In genomic region chr5:137307071-137307912, GRCm38 (mm10) we compare ENCODE assay signal across 8 mouse cellular contexts. TPM values are rescaled to one million over a fixed set of nuclear protein-coding genes. Genes with fewer than 3 reads are reported as not detected.
DNase-seq lines count a peak whose midpoint lies in the region; ATAC-seq and TF ChIP-seq lines count a peak whose summit lies in the region.

Srrt (minus strand) TSS chr5:137307674.

- peak within 1 kb of the TSS; percentile 97 for H3K4me3 ChIP-seq in gastrocnemius, adult 2 months
- H3K4me3 ChIP-seq in hindbrain, postnatal 0 days (ENCODE audit: low read length) = peak within 1 kb of the TSS; percentile 74

- peak; percentile 93 for DNase-seq in gastrocnemius, adult 2 months
- peak; percentile 98 for DNase-seq in hindbrain, postnatal 0 days (ENCODE audit: low spot score)
- DNase-seq in left cerebral cortex, adult 9 months (ENCODE audit: low spot score in 2 of 2) = peak; percentile 86 to 93
- DNase-seq in right cerebral cortex, postnatal 14 days = peak; percentile 90
- peak; percentile 88 to 90 for DNase-seq in urinary bladder, postnatal 36 days (ENCODE audit: low spot score in 2 of 2)

- peak within 1 kb of the TSS; percentile 95 for H3K27ac ChIP-seq in gastrocnemius, adult 2 months
- H3K27ac ChIP-seq in hindbrain, postnatal 0 days = peak within 1 kb of the TSS; percentile 97

- peaks cover 27% of the 10 kb centered on the region for H3K36me3 ChIP-seq in hindbrain, postnatal 0 days (ENCODE audit: insufficient read depth, low read length)

- peak; percentile 85 for ATAC-seq in activated CD4-positive, CD25-positive, alpha-beta regulatory T cell, adult 4 months
- ATAC-seq in common myeloid progenitor, adult 5-6 weeks (replicated peaks; ENCODE audit: low read depth, poor library complexity, severe bottlenecking) = peak; percentile 87
- ATAC-seq in hindbrain, postnatal 0 days = peak; percentile 93
- peak; percentile 85 for ATAC-seq in megakaryocyte progenitor cell, adult 5-6 weeks (replicated peaks; ENCODE audit: poor library complexity)

- peaks cover 24% of the 10 kb centered on the region for H3K4me1 ChIP-seq in hindbrain, postnatal 0 days (ENCODE audit: insufficient read depth, low read length)

- H3K9me3 ChIP-seq in hindbrain, postnatal 0 days (ENCODE audit: low read length) = no peaks in the 10 kb centered on the region

- no peak for TF ChIP-seq CTCF in gastrocnemius, adult 2 months (IDR thresholded peaks at IDR 0.05)
- TF ChIP-seq CTCF in hindbrain, postnatal 0 days (IDR thresholded peaks at IDR 0.05; ENCODE audit: low read depth) = no peak

- WGBS in hindbrain, postnatal 0 days = under 1% methylated on average over 55 of the region's 72 CpGs

- peak within 1 kb of the TSS; percentile 92 for H3K9ac ChIP-seq in hindbrain, postnatal 0 days (replicated peaks; ENCODE audit: low read length)

- intact Hi-C loops in gastrocnemius, adult 2 months (cut with DNase I) = loop anchor here (2.0 to 5.0 kb wide), 2 partner anchors 14 to 195 kb away; partner anchors contain the start of gene Pop7

- peak within 1 kb of the TSS; percentile 60 for H3K4me2 ChIP-seq in hindbrain, postnatal 0 days (ENCODE audit: low read depth, low read length)

- no peaks in the 10 kb centered on the region for H3K27me3 ChIP-seq in hindbrain, postnatal 0 days (ENCODE audit: insufficient read depth, low read length)

RNA-seq across cellular contexts. Expression of gene Srrt, which starts in this region (rescaled TPM):
- 10 to 100 TPM; 65.0 to 75.8 TPM for polyA plus RNA-seq in activated CD4-positive, CD25-positive, alpha-beta regulatory T cell, adult 4 months (2017; shearing (Covaris generic))
- total RNA-seq in common myeloid progenitor, adult 5-6 weeks (2017) = 296 and 373 TPM in 2 replicates
- 10 to 100 TPM; 38.7 to 46.2 TPM for total RNA-seq in gastrocnemius, adult 2 months (2021)
- 82.9 and 98.9 TPM in 2 replicates for total RNA-seq in hindbrain, postnatal 0 days (2014; rRNA removed)
- polyA plus RNA-seq in hindbrain, postnatal 0 days (2015; fragmentation: Nextera tagmentation; extraction: Ambion mirVana) = 55.5 and 57.0 TPM in 2 replicates
- 133 and 143 TPM in 2 replicates for total RNA-seq in megakaryocyte progenitor cell, adult 5-6 weeks (2015)
- 241 and 321 TPM in 2 replicates for total RNA-seq in megakaryocyte progenitor cell, adult 5-6 weeks (2017)

Comparison
In these comparisons a context has a peak if more than half of its experiments do, and no peak if none do; other contexts are left out.
1. Peak in every context shown above with its lines: DNase-seq, ATAC-seq, H3K4me3 ChIP-seq and H3K27ac ChIP-seq.